Mouse (Mus musculus): ENCODE measurements at regions not wholly inside any gene's neighbourhood (a gene's known extent, or its start where the extent isn't known, plus 50 kb on each side); places are given as distances from the start of the nearest gene placed in this dataset.

GRCm38 (mm10) chr11:93039325-93039724, 58.5 kb upstream of the Car10 start:
- TF ChIP-seq CTCF (IDR thresholded peaks at IDR 0.05; ENCODE audit: borderline replicate concordance, insufficient read depth, low read depth, low read length) (no peak), POLR2A (IDR thresholded peaks at IDR 0.05; ENCODE audit: borderline replicate concordance, insufficient read depth, low read length) (no peak)
